Mouse (Mus musculus): ENCODE data around the gene Ubtd2.

Ubtd2 gene

DNA sequence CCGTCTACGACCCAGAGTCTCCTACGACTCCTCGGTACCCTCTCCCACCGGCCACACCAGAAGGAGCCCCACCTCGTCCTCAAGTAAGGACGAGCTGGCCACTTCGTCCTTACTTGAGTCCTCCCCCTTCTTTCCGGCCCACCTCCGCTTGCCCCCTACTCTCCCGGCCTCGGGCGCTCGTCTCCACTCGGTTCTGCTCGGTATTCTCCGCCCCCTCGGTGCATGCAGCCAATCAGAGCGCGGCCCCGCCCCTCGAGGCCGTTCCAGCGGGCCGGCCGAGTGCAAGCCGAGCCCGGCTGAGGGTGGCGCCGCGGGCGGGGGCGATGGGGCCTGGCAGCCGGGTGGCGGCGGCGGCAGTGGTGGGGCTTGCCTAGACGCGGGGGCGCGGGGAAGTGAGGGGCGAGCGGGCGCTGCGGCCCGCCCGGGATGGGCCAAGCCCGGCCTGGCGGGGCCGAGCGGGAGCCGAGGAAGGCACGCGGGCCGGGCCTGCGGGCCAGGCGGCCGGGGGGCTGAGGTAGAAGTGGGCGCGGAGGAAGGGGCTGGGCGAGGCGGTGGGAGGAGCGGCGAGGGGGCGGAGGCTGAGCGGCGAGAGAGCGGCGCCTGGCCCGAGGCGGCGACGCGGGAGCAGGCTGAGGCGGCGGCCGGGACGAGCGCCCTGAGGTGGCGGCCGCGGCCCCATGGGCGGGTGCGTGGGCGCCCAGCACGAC is at the start of gene Ubtd2:
Ubtd2 (plus strand) TSS at position 571 of the 707 bp plus-strand sequence.
- Histone ChIP-seq H3K36me3 (ENCODE audit: control insufficient read depth, insufficient read depth, low read length, poor library complexity, severe bottlenecking) (no peaks in the 10 kb centered on the region), H3K27me3 (ENCODE audit: control insufficient read depth, insufficient read depth, low read length, poor library complexity, severe bottlenecking) (no peaks in the 10 kb centered on the region)
- peak; percentile 93 for DNase-seq (ENCODE audit: low read depth, low spot score)

DNA sequence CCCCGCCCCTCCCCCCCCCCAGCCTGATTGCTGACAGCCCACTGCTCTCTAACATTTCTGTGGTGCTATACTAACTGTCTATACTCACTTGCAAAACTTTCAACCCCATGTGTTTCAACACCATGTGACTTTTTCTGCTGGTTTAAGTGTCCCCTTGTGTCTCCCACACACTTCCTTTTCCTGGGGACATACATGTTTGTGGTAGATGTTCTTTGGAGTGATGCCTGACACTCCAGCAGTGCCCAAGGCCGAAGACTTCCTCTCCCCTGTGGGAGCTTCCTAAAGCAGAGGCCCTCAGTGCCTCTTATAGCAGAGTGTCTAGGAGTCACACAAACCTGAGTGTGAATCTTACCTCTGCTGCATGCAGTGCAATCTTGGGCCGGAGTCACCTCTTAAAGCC is 47.3 kb upstream of the Ubtd2 start:
- H3K36me3 ChIP-seq (ENCODE audit: control insufficient read depth, insufficient read depth, low read length, poor library complexity, severe bottlenecking), result no peaks in the 10 kb centered on the region
- DNase-seq (ENCODE audit: low read depth, low spot score), result no peak
- no peaks in the 10 kb centered on the region for H3K27me3 ChIP-seq (ENCODE audit: control insufficient read depth, insufficient read depth, low read length, poor library complexity, severe bottlenecking)

DNA sequence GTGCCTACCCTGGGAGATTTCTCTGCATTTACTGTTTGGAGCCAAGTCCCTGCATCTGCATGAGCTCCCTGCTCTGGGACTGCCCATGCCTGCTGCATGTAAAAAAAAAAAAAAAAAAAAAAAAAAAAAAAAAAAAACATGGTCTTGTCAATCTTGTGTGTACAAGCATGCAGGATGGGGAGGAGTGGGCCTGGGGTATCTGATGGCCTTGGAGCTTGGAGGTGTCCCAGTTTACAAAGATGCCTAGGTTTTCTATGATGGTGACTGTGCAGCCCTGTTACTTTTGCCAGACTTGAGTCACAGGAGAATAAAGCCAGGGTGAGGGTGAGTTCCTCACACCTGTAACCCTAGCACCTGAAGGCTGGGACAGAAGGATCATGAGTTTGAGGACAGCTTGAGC is 46.1 kb upstream of the Ubtd2 start:
- Histone ChIP-seq H3K36me3 (ENCODE audit: control insufficient read depth, insufficient read depth, low read length, poor library complexity, severe bottlenecking) (no peaks in the 10 kb centered on the region), H3K27me3 (ENCODE audit: control insufficient read depth, insufficient read depth, low read length, poor library complexity, severe bottlenecking) (no peaks in the 10 kb centered on the region)
- DNase-seq (ENCODE audit: low read depth, low spot score), result no peak

DNA sequence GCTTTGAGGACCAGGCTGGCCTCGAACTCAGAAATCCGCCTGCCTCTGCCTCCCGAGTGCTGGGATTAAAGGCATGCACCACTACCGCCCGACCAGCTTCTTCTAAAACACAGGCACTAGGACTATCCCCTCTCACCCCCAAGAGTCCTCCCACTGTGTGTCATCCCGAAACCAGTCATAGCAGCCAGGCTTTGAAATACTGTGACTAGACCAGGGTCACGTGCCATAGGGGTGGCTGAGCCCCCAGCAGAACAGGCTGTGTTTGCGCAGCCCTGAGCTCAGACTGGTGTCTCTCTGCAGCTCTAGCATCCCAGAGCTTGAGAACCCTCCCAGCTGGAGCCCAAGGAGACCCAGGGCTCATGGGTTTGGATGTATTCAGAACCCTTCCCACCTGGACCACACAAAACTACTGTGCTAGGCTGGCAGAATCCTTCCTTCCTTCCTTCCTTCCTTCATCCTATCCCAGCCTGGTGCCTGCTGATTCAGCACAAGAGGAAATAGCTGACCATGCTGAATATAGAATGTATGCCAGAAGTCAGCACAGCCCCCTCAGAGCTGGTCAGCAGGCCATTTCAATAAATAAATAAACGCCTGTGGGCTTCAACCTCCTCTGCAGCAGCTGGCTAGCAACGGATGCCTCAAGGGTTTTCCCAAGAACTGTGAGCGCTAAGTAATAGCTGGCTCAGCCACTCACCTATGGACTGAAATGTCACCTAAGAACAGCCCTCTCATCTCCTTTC is 45.2 kb upstream of the Ubtd2 start:
- Histone ChIP-seq H3K36me3 (ENCODE audit: control insufficient read depth, insufficient read depth, low read length, poor library complexity, severe bottlenecking) (no peaks in the 10 kb centered on the region), H3K27me3 (ENCODE audit: control insufficient read depth, insufficient read depth, low read length, poor library complexity, severe bottlenecking) (no peaks in the 10 kb centered on the region)
- no peak for DNase-seq (ENCODE audit: low read depth, low spot score)

DNA sequence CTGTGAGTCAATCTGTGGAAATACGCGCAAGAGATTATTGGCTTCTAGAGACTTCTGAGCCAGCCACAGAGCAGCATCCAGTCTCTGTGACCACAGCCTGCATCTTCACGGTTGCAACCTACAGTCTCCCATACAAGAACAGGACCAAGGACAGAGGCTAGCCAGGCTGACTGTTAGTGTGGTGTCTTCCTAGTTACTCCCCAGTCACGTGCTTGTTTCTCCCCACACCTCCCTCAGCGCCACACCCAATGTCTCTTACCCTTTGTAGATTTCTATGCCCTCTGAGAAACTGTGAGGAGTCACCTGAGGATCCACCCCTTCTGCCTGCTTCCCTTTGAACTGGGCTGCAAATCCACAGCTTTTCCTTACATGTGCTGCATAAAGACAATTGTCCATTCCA is 35.2 kb upstream of the Ubtd2 start:
- Histone ChIP-seq H3K27me3 (ENCODE audit: control insufficient read depth, insufficient read depth, low read length, poor library complexity, severe bottlenecking) (no peaks in the 10 kb centered on the region), H3K36me3 (ENCODE audit: control insufficient read depth, insufficient read depth, low read length, poor library complexity, severe bottlenecking) (no peaks in the 10 kb centered on the region)
- DNase-seq (ENCODE audit: low read depth, low spot score), result no peak

DNA sequence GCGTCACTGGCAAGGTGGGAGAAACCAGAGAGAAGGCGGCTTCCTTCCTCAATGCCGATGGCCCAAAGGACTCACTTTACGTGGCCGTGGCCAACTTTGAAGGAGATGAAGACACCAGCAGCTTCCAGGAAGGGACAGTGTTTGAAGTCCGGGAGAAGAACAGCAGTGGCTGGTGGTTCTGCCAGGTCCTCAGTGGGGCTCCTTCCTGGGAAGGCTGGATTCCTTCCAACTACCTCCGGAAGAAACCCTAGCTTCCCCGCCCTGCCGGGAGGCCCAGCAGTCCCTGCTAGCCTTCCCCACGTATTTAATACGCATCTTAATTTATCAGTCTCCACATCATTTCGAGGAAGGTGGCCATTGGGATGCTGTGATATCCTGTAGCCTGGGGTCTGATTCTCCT is 31.9 kb upstream of the Ubtd2 start:
- DNase-seq (ENCODE audit: low read depth, low spot score), result no peak

DNA sequence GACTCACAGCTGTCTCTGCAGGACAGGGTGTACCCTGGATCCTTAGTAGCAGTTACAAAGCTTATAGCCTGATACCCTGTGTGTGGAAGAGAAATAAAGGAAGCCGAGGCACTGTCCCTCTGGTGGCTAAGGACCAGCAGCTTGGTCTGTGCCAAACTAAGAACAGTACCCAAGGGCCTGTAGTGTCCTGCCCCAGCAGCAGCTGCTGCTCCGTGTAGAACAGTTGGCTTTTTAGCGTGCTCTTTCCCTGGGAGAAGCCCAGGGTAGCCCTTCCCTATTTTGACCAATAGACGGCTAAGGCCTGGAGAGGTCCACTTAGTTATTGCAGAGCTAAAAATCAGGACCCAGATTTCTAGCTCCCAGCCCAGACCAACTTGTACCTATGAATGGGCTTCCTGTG is 30.6 kb upstream of the Ubtd2 start:
- no peaks in the 10 kb centered on the region for H3K27me3 ChIP-seq (ENCODE audit: control insufficient read depth, insufficient read depth, low read length, poor library complexity, severe bottlenecking)
- no peak for DNase-seq (ENCODE audit: low read depth, low spot score)
- no peaks in the 10 kb centered on the region for H3K36me3 ChIP-seq (ENCODE audit: control insufficient read depth, insufficient read depth, low read length, poor library complexity, severe bottlenecking)

More for the DNA sequence above, 31.9 kb upstream of the Ubtd2 start:
- no peaks in the 10 kb centered on the region for H3K27me3 ChIP-seq (ENCODE audit: control insufficient read depth, insufficient read depth, low read length, poor library complexity, severe bottlenecking)
- no peaks in the 10 kb centered on the region for H3K36me3 ChIP-seq (ENCODE audit: control insufficient read depth, insufficient read depth, low read length, poor library complexity, severe bottlenecking)

DNA sequence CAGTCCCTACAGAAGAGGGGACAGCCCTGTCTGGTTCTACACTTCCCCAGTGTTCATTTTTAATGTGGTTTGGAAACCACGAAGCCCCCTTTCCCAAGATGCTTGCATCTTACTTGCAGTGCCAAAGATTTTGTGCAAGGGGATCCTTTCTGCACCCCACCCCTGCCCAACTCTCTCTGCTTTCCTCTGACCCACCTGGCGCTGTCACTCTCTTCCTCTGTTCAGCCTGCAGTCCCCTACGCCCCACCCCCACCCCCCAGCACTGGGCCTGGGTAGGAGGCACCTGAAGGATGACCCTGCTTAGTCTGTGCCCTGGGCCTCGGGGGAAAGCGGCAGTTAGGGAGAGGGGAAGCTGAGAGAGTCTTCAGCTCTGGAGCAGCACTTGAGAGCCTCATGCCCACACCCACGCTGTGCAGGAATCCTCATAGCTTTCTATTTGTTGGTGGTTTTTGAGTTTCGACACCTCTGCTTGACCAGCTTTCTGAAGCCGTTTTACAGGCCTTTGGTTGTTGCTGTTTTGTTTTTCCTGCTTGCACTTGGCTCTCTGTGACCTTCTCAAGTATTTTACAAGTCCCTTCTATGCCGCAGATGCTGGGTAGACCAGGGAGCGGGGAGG is 30.0 kb upstream of the Ubtd2 start:
- no peak for DNase-seq (ENCODE audit: low read depth, low spot score)
- Histone ChIP-seq H3K36me3 (ENCODE audit: control insufficient read depth, insufficient read depth, low read length, poor library complexity, severe bottlenecking) (no peaks in the 10 kb centered on the region), H3K27me3 (ENCODE audit: control insufficient read depth, insufficient read depth, low read length, poor library complexity, severe bottlenecking) (no peaks in the 10 kb centered on the region)

DNA sequence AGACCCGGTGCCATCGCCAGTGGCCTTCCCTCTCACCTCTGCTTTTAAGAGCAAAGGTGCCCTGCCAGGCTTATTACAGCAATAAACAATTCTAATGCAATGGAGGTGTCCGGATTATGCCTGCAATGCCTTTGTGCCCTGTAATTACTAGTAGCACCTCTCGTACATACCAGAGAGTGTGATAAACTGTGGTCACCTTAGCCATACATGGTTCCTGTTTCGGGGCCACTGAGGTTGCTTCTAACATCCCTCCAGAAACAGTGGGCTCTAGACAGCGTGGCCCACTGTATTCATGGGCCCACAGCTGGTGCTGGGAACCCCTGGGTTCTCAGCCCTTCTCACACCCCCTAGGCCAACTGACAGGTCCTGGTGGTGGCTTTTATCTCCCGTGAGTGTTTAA is 27.6 kb upstream of the Ubtd2 start:
- DNase-seq (ENCODE audit: low read depth, low spot score), result no peak
- no peaks in the 10 kb centered on the region for H3K27me3 ChIP-seq (ENCODE audit: control insufficient read depth, insufficient read depth, low read length, poor library complexity, severe bottlenecking)
- no peaks in the 10 kb centered on the region for H3K36me3 ChIP-seq (ENCODE audit: control insufficient read depth, insufficient read depth, low read length, poor library complexity, severe bottlenecking)

DNA sequence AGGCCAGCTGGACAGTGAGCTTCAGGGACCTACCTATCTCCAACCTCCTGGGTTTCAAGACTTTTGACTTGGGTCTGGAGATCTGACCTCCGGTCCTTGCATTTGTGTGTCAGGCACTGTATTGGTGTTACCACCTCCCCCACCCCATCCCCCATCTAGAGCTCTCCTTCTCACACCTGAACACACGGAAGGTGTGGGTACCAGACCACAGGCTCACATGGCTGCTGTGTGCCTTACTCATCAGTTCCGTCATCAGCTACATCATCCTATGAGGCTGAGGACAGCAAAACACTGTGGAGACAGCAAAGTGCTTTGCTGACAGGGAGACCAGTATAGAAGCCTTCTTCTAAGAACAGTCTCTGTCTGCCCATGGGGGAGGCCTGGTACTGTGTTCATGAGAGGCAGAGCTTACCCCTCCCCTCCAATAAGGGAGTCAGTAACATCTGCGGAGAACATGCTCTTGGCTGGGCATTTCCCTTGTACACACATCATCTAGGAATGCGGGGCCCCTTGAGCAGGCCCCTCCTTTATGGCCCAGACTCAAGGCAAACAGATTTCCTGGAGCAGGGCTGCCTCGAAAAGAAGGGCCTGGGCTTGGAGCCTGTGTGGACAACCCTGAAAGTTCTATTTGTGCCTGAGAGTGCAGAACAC is 19.6 kb upstream of the Ubtd2 start:
- DNase-seq (ENCODE audit: low read depth, low spot score), result no peak
- no peaks in the 10 kb centered on the region for H3K36me3 ChIP-seq (ENCODE audit: control insufficient read depth, insufficient read depth, low read length, poor library complexity, severe bottlenecking)
- H3K27me3 ChIP-seq (ENCODE audit: control insufficient read depth, insufficient read depth, low read length, poor library complexity, severe bottlenecking), result no peaks in the 10 kb centered on the region

DNA sequence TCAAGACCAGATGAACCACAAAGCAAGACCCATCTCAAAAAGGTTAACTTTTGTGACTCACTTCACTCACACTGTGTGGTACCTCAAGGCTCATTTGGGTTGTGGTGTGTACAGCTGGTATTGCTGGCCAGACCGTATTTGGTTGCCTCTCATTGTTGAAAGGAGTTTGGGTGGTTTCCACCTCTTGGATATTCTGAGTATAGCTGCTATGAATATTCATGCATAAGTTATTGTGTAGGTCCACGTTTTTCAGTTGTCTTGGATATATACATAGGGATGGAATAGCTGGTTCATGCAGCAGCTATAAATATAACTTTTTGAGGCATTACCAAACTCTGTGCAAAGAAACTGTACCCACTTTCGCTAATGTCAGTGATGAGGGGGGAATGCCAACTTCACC is 12.6 kb upstream of the Ubtd2 start:
- DNase-seq (ENCODE audit: low read depth, low spot score), result no peak
- no peaks in the 10 kb centered on the region for H3K27me3 ChIP-seq (ENCODE audit: control insufficient read depth, insufficient read depth, low read length, poor library complexity, severe bottlenecking)

DNA sequence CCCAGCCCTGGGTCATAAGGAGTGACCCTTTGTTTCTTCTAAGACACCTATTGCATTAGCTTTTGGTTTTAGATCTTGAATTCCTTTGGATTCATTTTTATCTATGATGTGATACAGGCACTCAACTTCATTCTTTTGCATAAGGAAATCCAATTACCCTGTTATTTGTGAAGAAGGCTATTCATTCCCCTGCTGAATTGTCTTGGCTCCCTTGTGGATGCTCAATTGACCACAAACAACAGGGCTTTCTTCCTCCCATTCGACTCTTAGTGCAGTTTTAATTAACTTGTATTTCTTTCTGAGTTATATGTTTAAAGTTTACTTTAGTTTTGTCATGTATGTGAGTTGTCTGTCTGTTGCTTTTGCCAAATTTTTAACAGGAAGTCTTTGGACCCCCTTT is 10.9 kb upstream of the Ubtd2 start:
- H3K27me3 ChIP-seq (ENCODE audit: control insufficient read depth, insufficient read depth, low read length, poor library complexity, severe bottlenecking), result no peaks in the 10 kb centered on the region
- DNase-seq (ENCODE audit: low read depth, low spot score), result no peak
- no peaks in the 10 kb centered on the region for H3K36me3 ChIP-seq (ENCODE audit: control insufficient read depth, insufficient read depth, low read length, poor library complexity, severe bottlenecking)

More for the DNA sequence above, 12.6 kb upstream of the Ubtd2 start:
- H3K36me3 ChIP-seq (ENCODE audit: control insufficient read depth, insufficient read depth, low read length, poor library complexity, severe bottlenecking), result no peaks in the 10 kb centered on the region

DNA sequence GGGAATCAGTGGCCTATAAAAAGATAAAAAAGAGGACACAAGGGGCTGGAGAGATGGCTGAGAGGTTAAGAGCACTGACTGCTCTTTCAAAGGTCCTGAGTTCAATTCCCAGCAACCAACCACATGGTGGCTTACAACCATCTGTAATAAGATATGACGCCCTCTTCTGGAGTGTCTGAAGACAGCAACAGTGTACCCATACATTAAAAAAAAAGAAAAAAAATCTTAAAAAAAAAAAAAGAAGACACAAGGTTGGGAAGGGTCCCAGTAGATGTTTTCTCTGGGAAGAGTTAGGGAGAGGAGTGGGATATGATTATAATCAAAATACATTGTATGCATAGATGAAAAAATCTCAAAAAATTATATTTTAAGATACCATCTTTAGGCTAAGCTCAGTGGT is 10.0 kb upstream of the Ubtd2 start:
- no peak for DNase-seq (ENCODE audit: low read depth, low spot score)
- no peaks in the 10 kb centered on the region for H3K27me3 ChIP-seq (ENCODE audit: control insufficient read depth, insufficient read depth, low read length, poor library complexity, severe bottlenecking)
- H3K36me3 ChIP-seq (ENCODE audit: control insufficient read depth, insufficient read depth, low read length, poor library complexity, severe bottlenecking), result no peaks in the 10 kb centered on the region

DNA sequence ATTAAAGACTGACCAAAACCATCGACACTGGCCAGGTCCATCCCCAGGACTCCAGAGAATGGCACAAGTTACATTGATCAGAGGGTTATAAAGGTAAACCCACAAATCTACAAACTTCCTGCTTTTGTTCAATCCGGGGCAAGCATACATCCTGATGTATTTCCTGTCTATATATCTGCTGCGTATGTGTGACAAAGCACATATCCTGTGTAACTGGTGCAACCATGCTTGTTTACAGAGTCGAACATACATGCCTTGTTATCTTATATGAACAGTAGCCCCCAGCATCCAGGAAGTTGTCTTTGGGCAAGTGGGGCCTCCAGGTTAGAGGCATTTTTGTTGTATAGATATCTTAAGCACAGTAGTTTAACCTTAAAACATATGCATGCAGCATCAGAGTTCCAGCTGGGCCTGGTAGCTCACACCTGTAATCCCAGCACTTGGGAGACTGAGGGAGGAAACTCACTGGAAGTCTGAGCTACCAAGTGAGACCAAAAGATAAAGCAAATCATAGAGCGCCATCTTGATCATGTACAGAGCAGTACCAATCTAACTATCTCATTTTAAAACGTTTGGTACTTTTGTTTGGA is 9.4 kb upstream of the Ubtd2 start:
- Histone ChIP-seq H3K27me3 (ENCODE audit: control insufficient read depth, insufficient read depth, low read length, poor library complexity, severe bottlenecking) (no peaks in the 10 kb centered on the region), H3K36me3 (ENCODE audit: control insufficient read depth, insufficient read depth, low read length, poor library complexity, severe bottlenecking) (no peaks in the 10 kb centered on the region)
- peak; percentile 30 for DNase-seq (ENCODE audit: low read depth, low spot score)

DNA sequence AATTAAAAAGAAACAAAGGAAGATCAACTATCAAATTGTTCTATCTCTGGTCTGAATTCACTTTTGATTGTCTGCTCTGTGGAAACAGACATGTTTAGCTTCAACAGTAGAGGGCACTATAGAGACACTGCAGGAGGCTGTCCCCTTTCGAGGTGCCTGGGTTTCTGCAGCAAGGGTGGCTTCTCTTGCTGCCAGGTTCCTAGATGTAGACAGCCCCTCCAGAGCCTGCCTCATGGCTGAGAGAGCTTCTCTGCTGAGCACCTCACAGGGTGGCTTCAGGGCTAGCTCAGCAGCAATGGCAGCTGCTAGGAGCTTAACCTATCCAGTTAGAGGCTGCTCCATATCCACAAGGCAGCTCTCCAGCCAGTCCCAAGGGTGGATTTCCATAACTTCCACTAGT is 5.0 kb upstream of the Ubtd2 start:
- Histone ChIP-seq H3K36me3 (ENCODE audit: control insufficient read depth, insufficient read depth, low read length, poor library complexity, severe bottlenecking) (no peaks in the 10 kb centered on the region), H3K27me3 (ENCODE audit: control insufficient read depth, insufficient read depth, low read length, poor library complexity, severe bottlenecking) (no peaks in the 10 kb centered on the region)
- DNase-seq (ENCODE audit: low read depth, low spot score), result peak; percentile 79
